Mouse (Mus musculus) cerebellum, adult 11-12 months (tissue): ENCODE measurements around the gene Rngtt.
"Not testable (repeated sequence)": the region's sequence is repeated elsewhere in the genome, so short reads cannot be mapped to it uniquely, and the experiment has no call there.

ENCODE experiments used
- DNase-seq: peaks from one replicate; pipeline ENCODE4 v3.0.0; 2022

The Rngtt gene

GRCm38 (mm10) chr4:33450356-33450755 is 140.2 kb downstream of the Rngtt start:
- DNase-seq, result not testable (repeated sequence)

- no peak for DNase-seq
Observed at GRCm38 (mm10) chr4:33459851-33460250, 149.7 kb downstream of the Rngtt start.

GRCm38 (mm10) chr4:33464432-33464831 is 154.3 kb downstream of the Rngtt start:
- no peak for DNase-seq

GRCm38 (mm10) chr4:33465871-33466270 is 155.8 kb downstream of the Rngtt start:
- no peak for DNase-seq

- no peak for DNase-seq
Observed at GRCm38 (mm10) chr4:33466970-33467399, 156.9 kb downstream of the Rngtt start.

GRCm38 (mm10) chr4:33467627-33468026 is 157.5 kb downstream of the Rngtt start:
- DNase-seq, result no peak

- DNase-seq, result no peak
Observed at GRCm38 (mm10) chr4:33468151-33468550, 158.0 kb downstream of the Rngtt start.

GRCm38 (mm10) chr4:33470671-33471302 is 160.7 kb downstream of the Rngtt start:
- DNase-seq, result no peak

- DNase-seq, result no peak
Observed at GRCm38 (mm10) chr4:33478011-33478785, 168.1 kb downstream of the Rngtt start.

- DNase-seq, result no peak
Observed at GRCm38 (mm10) chr4:33481721-33482120, 171.6 kb downstream of the Rngtt start.

GRCm38 (mm10) chr4:33486050-33486449 is 175.9 kb downstream of the Rngtt start:
- DNase-seq, result no peak

- no peak for DNase-seq
Observed at GRCm38 (mm10) chr4:33491108-33491507, 181.0 kb downstream of the Rngtt start.

- no peak for DNase-seq
Observed at GRCm38 (mm10) chr4:33494377-33494776, 184.3 kb downstream of the Rngtt start.

- DNase-seq, result no peak
Observed at GRCm38 (mm10) chr4:33496985-33497384, 186.9 kb downstream of the Rngtt start.

- DNase-seq, result no peak
Observed at GRCm38 (mm10) chr4:33497657-33498056, 187.5 kb downstream of the Rngtt start.

- no peak for DNase-seq
Observed at GRCm38 (mm10) chr4:33498160-33498874, 188.2 kb downstream of the Rngtt start.

- DNase-seq, result no peak
Observed at GRCm38 (mm10) chr4:33506638-33507037, 196.5 kb downstream of the Rngtt start.

- DNase-seq, result no peak
Observed at GRCm38 (mm10) chr4:33510544-33510943, 200.4 kb downstream of the Rngtt start.

- DNase-seq, result no peak
Observed at GRCm38 (mm10) chr4:33513421-33513820, 203.3 kb downstream of the Rngtt start.

GRCm38 (mm10) chr4:33514108-33515000 is 204.2 kb downstream of the Rngtt start:
- DNase-seq, result no peak

GRCm38 (mm10) chr4:33520196-33520595 is 210.1 kb downstream of the Rngtt start:
- peak; percentile 82 for DNase-seq

- DNase-seq, result no peak
Observed at GRCm38 (mm10) chr4:33520938-33521337, 210.8 kb downstream of the Rngtt start.

- DNase-seq, result no peak
Observed at GRCm38 (mm10) chr4:33523774-33524173, 213.7 kb downstream of the Rngtt start.
